Mouse (Mus musculus): Measurements from ENCODE around the gene Stk38. TPM values are rescaled to one million over a fixed set of nuclear protein-coding genes. Genes with fewer than 3 reads are reported as not detected.

Stk38 gene
- total and polyA plus RNA-seq, 3 experiments, result 14.4 to 290 (median 49.3) TPM

- TF ChIP-seq GABPA (IDR thresholded peaks at IDR 0.05; ENCODE audit: low read depth, low read length) (no peak), POLR2A (IDR thresholded peaks at IDR 0.05; ENCODE audit: control insufficient read depth in 1 of 2, insufficient read depth in 1 of 2, low read depth in 1 of 2, low read length in 2 of 2, poor library complexity in 1 of 2) (peak; percentile 93 to 98), ZKSCAN1 (IDR thresholded peaks at IDR 0.05; ENCODE audit: low read depth, low read length) (0 out of 2 replicates have a peak, but pooled peaks have one; percentile 39), HCFC1 (IDR thresholded peaks at IDR 0.05; ENCODE audit: low read depth, low read length) (peak; percentile 87), KAT2A (conservative IDR thresholded peaks at IDR 0.05; ENCODE audit: low read depth, low read length) (peak; percentile 60; the same call in 1 of the 2 replicates)
Measured at GRCm38 (mm10) chr17:28951831-28952799, 55.7 kb downstream of the Stk38 start, which contains the start of gene Kctd20 (continued).

DNA sequence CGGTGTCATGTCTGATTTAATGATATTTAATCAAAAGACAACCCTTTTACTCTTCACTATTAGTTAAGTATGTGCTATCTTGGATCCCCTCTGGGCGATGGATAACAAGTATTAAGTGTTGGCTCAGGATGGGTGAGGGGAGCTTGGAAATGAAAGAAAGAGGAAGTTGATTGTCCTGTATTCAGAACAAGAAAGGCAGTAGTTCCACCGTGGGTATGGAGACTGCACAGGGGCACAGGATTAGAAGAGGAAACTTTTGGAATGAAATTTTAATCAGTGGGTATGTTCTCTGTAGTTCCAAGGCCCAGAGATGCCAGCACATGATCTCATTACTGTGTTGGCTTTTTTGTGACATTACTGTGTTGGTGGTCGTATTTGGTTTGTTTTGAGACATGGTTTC, 57.0 kb downstream of the Stk38 start:
- Histone ChIP-seq H3K36me3 (ENCODE audit: control insufficient read depth in 1 of 2, insufficient read depth in 2 of 2, low read length in 2 of 2) (peaks cover 0 to 22% of the 10 kb centered on the region in 2 experiments; a peak in 2 of 4 replicates), H3K27me3 (ENCODE audit: control insufficient read depth in 1 of 2, insufficient read depth in 2 of 2, low read length in 2 of 2) (no peaks in the 10 kb centered on the region), H3K27ac (ENCODE audit: control insufficient read depth, low read depth, low read length) (peak overlapping the region; percentile 96), H3K79me2 (ENCODE audit: control insufficient read depth, insufficient read depth, low read length, poor library complexity) (peaks cover 29% of the 10 kb centered on the region), H3K9ac (ENCODE audit: control insufficient read depth, low read depth, low read length, poor library complexity, severe bottlenecking) (peak overlapping the region; percentile 87), H3K9me3 (replicated peaks; ENCODE audit: insufficient read depth, low read length) (no peaks in the 10 kb centered on the region), H3K4me1 (ENCODE audit: control insufficient read depth in 1 of 2, insufficient read depth in 2 of 2, low read length in 2 of 2) (peaks cover 19 to 33% of the 10 kb centered on the region in 2 experiments), H3K4me3 (ENCODE audit: control insufficient read depth in 1 of 2, insufficient read depth in 1 of 2, low read depth in 2 of 2, low read length in 2 of 2) (peak overlapping the region; percentile 79 to 94)
- peak; percentile 82 for DNase-seq (ENCODE audit: low read depth, low spot score)
- TF ChIP-seq GABPA (IDR thresholded peaks at IDR 0.05; ENCODE audit: low read depth, low read length), result no peak
- TF ChIP-seq ZMIZ1 (IDR thresholded peaks at IDR 0.05; ENCODE audit: low read depth, low read length), result no peak
- TF ChIP-seq POLR2A (IDR thresholded peaks at IDR 0.05; ENCODE audit: control insufficient read depth in 1 of 2, insufficient read depth in 1 of 2, low read depth in 1 of 2, low read length in 2 of 2, poor library complexity in 1 of 2), result peak in 1 of 2 experiments; percentile 38; a peak in 1 of 4 replicates
- TF ChIP-seq TBP (IDR thresholded peaks at IDR 0.05; ENCODE audit: low read depth, low read length), result peak; percentile 45; the same call in 1 of the 2 replicates
- 0 out of 2 replicates have a peak, but pooled peaks have one; percentile 17 for TF ChIP-seq ETS1 (IDR thresholded peaks at IDR 0.05; ENCODE audit: low read depth, low read length)
- TF ChIP-seq MYC (IDR thresholded peaks at IDR 0.05; ENCODE audit: low read depth, low read length), result 0 out of 2 replicates have a peak, but pooled peaks have one; percentile 34
- peak; percentile 44; the same call in 1 of the 2 replicates for TF ChIP-seq GATA1 (IDR thresholded peaks at IDR 0.05; ENCODE audit: low read depth, low read length)
- TF ChIP-seq EP300 (IDR thresholded peaks at IDR 0.05; ENCODE audit: low read depth in 1 of 2, low read length in 2 of 2), result peak; percentile 32 to 72; a peak in 3 of 4 replicates
- TF ChIP-seq MAX (IDR thresholded peaks at IDR 0.05; ENCODE audit: low read length), result no peak
- peak; percentile 30; the same call in 1 of the 2 replicates for TF ChIP-seq ELF1 (IDR thresholded peaks at IDR 0.05; ENCODE audit: low read depth, low read length)

DNA sequence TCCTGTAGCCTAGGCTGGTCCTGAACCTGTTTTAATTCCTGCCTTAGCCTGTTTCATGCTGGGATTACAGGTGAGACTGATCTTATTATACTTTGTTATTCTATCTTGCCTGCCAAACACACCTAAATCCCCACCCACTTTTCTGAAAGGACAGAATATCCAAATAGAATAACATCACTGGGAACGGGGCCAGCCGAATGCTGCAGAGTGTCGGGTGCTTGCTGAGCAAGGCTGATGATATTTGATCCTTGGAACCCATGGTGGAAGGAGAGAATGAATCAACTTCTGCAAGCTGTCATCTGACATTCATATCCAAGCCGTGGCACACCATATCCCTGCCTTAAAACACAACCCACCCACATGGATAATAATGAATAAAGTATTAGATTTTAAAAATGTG, 59.1 kb downstream of the Stk38 start:
- no peak for DNase-seq (ENCODE audit: low read depth, low spot score)
- Histone ChIP-seq H3K36me3 (ENCODE audit: control insufficient read depth in 1 of 2, insufficient read depth in 2 of 2, low read length in 2 of 2) (peaks cover 0 to 11% of the 10 kb centered on the region in 2 experiments; a peak in 2 of 4 replicates), H3K27me3 (ENCODE audit: control insufficient read depth in 1 of 2, insufficient read depth in 2 of 2, low read length in 2 of 2) (no peaks in the 10 kb centered on the region), H3K4me3 (ENCODE audit: control insufficient read depth in 1 of 2, insufficient read depth in 1 of 2, low read depth in 2 of 2, low read length in 2 of 2) (no peak overlapping the region), H3K9ac (ENCODE audit: control insufficient read depth, low read depth, low read length, poor library complexity, severe bottlenecking) (no peak overlapping the region), H3K79me2 (ENCODE audit: control insufficient read depth, insufficient read depth, low read length, poor library complexity) (peaks cover 13% of the 10 kb centered on the region), H3K4me1 (ENCODE audit: control insufficient read depth in 1 of 2, insufficient read depth in 2 of 2, low read length in 2 of 2) (peaks cover 8 to 16% of the 10 kb centered on the region in 2 experiments), H3K9me3 (replicated peaks; ENCODE audit: insufficient read depth, low read length) (no peaks in the 10 kb centered on the region), H3K27ac (ENCODE audit: control insufficient read depth, low read depth, low read length) (no peak overlapping the region)
- TF ChIP-seq GABPA (IDR thresholded peaks at IDR 0.05; ENCODE audit: low read depth, low read length), result no peak
- no peak for TF ChIP-seq MXI1 (IDR thresholded peaks at IDR 0.05; ENCODE audit: low read depth, low read length)
- no peak for TF ChIP-seq CTCF (IDR thresholded peaks at IDR 0.05 in 2 of 3, conservative IDR thresholded peaks at IDR 0.05 in 1 of 3; ENCODE audit: control insufficient read depth in 1 of 3, insufficient read depth in 1 of 3, low read depth in 2 of 3, low read length in 3 of 3, poor library complexity in 1 of 3, severe bottlenecking in 1 of 3)
- no peak for TF ChIP-seq USF2 (IDR thresholded peaks at IDR 0.05; ENCODE audit: borderline replicate concordance in 1 of 2, insufficient read depth in 1 of 2, low read depth in 1 of 2, low read length in 2 of 2)
- TF ChIP-seq GATA1 (IDR thresholded peaks at IDR 0.05; ENCODE audit: low read depth, low read length), result no peak
- no peak for TF ChIP-seq SIN3A (IDR thresholded peaks at IDR 0.05; ENCODE audit: low read length)
- TF ChIP-seq ELF1 (IDR thresholded peaks at IDR 0.05; ENCODE audit: low read depth, low read length), result no peak
- TF ChIP-seq MYB (IDR thresholded peaks at IDR 0.05; ENCODE audit: low read depth, low read length), result no peak
- no peak for TF ChIP-seq CHD1 (IDR thresholded peaks at IDR 0.05; ENCODE audit: low read depth, low read length)
- no peak for TF ChIP-seq ZMIZ1 (IDR thresholded peaks at IDR 0.05; ENCODE audit: low read depth, low read length)
- no peak for TF ChIP-seq POLR2AphosphoS2 (IDR thresholded peaks at IDR 0.05; ENCODE audit: low read length)
- TF ChIP-seq POLR2A (IDR thresholded peaks at IDR 0.05; ENCODE audit: control insufficient read depth in 1 of 2, insufficient read depth in 1 of 2, low read depth in 1 of 2, low read length in 2 of 2, poor library complexity in 1 of 2), result no peak
- TF ChIP-seq CHD2 (IDR thresholded peaks at IDR 0.05; ENCODE audit: low read length), result no peak
- no peak for TF ChIP-seq RAD21 (IDR thresholded peaks at IDR 0.05; ENCODE audit: low read depth, low read length)
- TF ChIP-seq MEF2A (IDR thresholded peaks at IDR 0.05; ENCODE audit: extremely low read depth, insufficient replicate concordance, low read depth, low read length, poor library complexity, severe bottlenecking), result no peak
- no peak for TF ChIP-seq NELFE (IDR thresholded peaks at IDR 0.05; ENCODE audit: low read depth, low read length)
- no peak for TF ChIP-seq E2F4 (IDR thresholded peaks at IDR 0.05; ENCODE audit: borderline replicate concordance, low read depth, low read length)
